Mouse (Mus musculus): Measurements from ENCODE around the gene Podn. TPM values are rescaled to one million over a fixed set of nuclear protein-coding genes. Genes with fewer than 3 reads are reported as not detected.

The Podn gene
- polyA plus RNA-seq, 1 experiment: 0.02 TPM

- Histone ChIP-seq H3K27me3 (ENCODE audit: control insufficient read depth, insufficient read depth, insufficient read length) (peaks cover 18% of the 10 kb centered on the region), H3K4me3 (ENCODE audit: insufficient read depth, poor library complexity, severe bottlenecking) (no peak overlapping the region), H3ac (ENCODE audit: control insufficient read depth, insufficient read length, low read depth) (no peak overlapping the region), H3K79me3 (ENCODE audit: low read depth) (no peaks in the 10 kb centered on the region), H3K79me2 (ENCODE audit: control insufficient read depth, insufficient read depth) (no peaks in the 10 kb centered on the region), H3K36me3 (ENCODE audit: control insufficient read depth, insufficient read depth) (no peaks in the 10 kb centered on the region)
- no peak for TF ChIP-seq CTCF (IDR thresholded peaks at IDR 0.05; ENCODE audit: control insufficient read depth, insufficient read depth, insufficient read length)
- TF ChIP-seq FOSL1 (IDR thresholded peaks at IDR 0.05; ENCODE audit: insufficient read depth, low read length, poor library complexity, severe bottlenecking): no peak
- TF ChIP-seq MAX (IDR thresholded peaks at IDR 0.05): no peak
- TF ChIP-seq CEBPB (IDR thresholded peaks at IDR 0.05; ENCODE audit: low read depth): no peak
- TF ChIP-seq MYOD1 (IDR thresholded peaks at IDR 0.05; ENCODE audit: control insufficient read depth, insufficient read length, low read depth): no peak
- no peak for TF ChIP-seq USF1 (IDR thresholded peaks at IDR 0.05; ENCODE audit: low read depth)
- no peak for TF ChIP-seq MYOG (IDR thresholded peaks at IDR 0.05; ENCODE audit: control insufficient read depth, extremely low read depth, insufficient read length)
These were observed 105.4 kb downstream of the Podn start for GRCm38 (mm10) chr4:107990818-107991217.

GRCm38 (mm10) chr4:107988931-107989330, 107.3 kb downstream of the Podn start:
- TF ChIP-seq CEBPB (IDR thresholded peaks at IDR 0.05; ENCODE audit: low read depth) (no peak), MAX (IDR thresholded peaks at IDR 0.05) (no peak), MYOD1 (IDR thresholded peaks at IDR 0.05; ENCODE audit: control insufficient read depth, insufficient read length, low read depth) (no peak), USF1 (IDR thresholded peaks at IDR 0.05; ENCODE audit: low read depth) (no peak), MYOG (IDR thresholded peaks at IDR 0.05; ENCODE audit: control insufficient read depth, extremely low read depth, insufficient read length) (no peak), CTCF (IDR thresholded peaks at IDR 0.05; ENCODE audit: control insufficient read depth, insufficient read depth, insufficient read length) (no peak)
- no peaks in the 10 kb centered on the region for H3K79me2 ChIP-seq (ENCODE audit: control insufficient read depth, insufficient read depth)
- no peaks in the 10 kb centered on the region for H3K79me3 ChIP-seq (ENCODE audit: low read depth)
- H3K27me3 ChIP-seq (ENCODE audit: control insufficient read depth, insufficient read depth, insufficient read length): peaks cover 18% of the 10 kb centered on the region
- no peak overlapping the region for H3ac ChIP-seq (ENCODE audit: control insufficient read depth, insufficient read length, low read depth)
- H3K4me3 ChIP-seq (ENCODE audit: insufficient read depth, poor library complexity, severe bottlenecking): no peak overlapping the region
- H3K36me3 ChIP-seq (ENCODE audit: control insufficient read depth, insufficient read depth): no peaks in the 10 kb centered on the region

GRCm38 (mm10) chr4:107986386-107987168, 109.7 kb downstream of the Podn start:
- peaks cover 6% of the 10 kb centered on the region for H3K27me3 ChIP-seq (ENCODE audit: control insufficient read depth, insufficient read depth, insufficient read length)
- H3K79me3 ChIP-seq (ENCODE audit: low read depth): no peaks in the 10 kb centered on the region
- TF ChIP-seq MYOD1 (IDR thresholded peaks at IDR 0.05; ENCODE audit: control insufficient read depth, insufficient read length, low read depth): no peak
- no peak for TF ChIP-seq MAX (IDR thresholded peaks at IDR 0.05)
- no peak for TF ChIP-seq CEBPB (IDR thresholded peaks at IDR 0.05; ENCODE audit: low read depth)
- no peak for TF ChIP-seq MYOG (IDR thresholded peaks at IDR 0.05; ENCODE audit: control insufficient read depth, extremely low read depth, insufficient read length)
- no peak for TF ChIP-seq USF1 (IDR thresholded peaks at IDR 0.05; ENCODE audit: low read depth)
- TF ChIP-seq FOSL1 (IDR thresholded peaks at IDR 0.05; ENCODE audit: insufficient read depth, low read length, poor library complexity, severe bottlenecking): no peak
- TF ChIP-seq CTCF (IDR thresholded peaks at IDR 0.05; ENCODE audit: control insufficient read depth, insufficient read depth, insufficient read length): no peak
- H3ac ChIP-seq (ENCODE audit: control insufficient read depth, insufficient read length, low read depth): no peak overlapping the region
- no peak overlapping the region for H3K4me3 ChIP-seq (ENCODE audit: insufficient read depth, poor library complexity, severe bottlenecking)
- no peaks in the 10 kb centered on the region for H3K79me2 ChIP-seq (ENCODE audit: control insufficient read depth, insufficient read depth)
- no peaks in the 10 kb centered on the region for H3K36me3 ChIP-seq (ENCODE audit: control insufficient read depth, insufficient read depth)

GRCm38 (mm10) chr4:107985812-107986211, 110.4 kb downstream of the Podn start:
- Histone ChIP-seq H3K79me2 (ENCODE audit: control insufficient read depth, insufficient read depth) (no peaks in the 10 kb centered on the region), H3K36me3 (ENCODE audit: control insufficient read depth, insufficient read depth) (no peaks in the 10 kb centered on the region), H3K79me3 (ENCODE audit: low read depth) (no peaks in the 10 kb centered on the region), H3K4me3 (ENCODE audit: insufficient read depth, poor library complexity, severe bottlenecking) (no peak overlapping the region), H3K27me3 (ENCODE audit: control insufficient read depth, insufficient read depth, insufficient read length) (peaks cover 2% of the 10 kb centered on the region), H3ac (ENCODE audit: control insufficient read depth, insufficient read length, low read depth) (no peak overlapping the region)
- TF ChIP-seq FOSL1 (IDR thresholded peaks at IDR 0.05; ENCODE audit: insufficient read depth, low read length, poor library complexity, severe bottlenecking) (no peak), MAX (IDR thresholded peaks at IDR 0.05) (no peak), USF1 (IDR thresholded peaks at IDR 0.05; ENCODE audit: low read depth) (no peak), CTCF (IDR thresholded peaks at IDR 0.05; ENCODE audit: control insufficient read depth, insufficient read depth, insufficient read length) (no peak), CEBPB (IDR thresholded peaks at IDR 0.05; ENCODE audit: low read depth) (no peak), MYOD1 (IDR thresholded peaks at IDR 0.05; ENCODE audit: control insufficient read depth, insufficient read length, low read depth) (no peak), MYOG (IDR thresholded peaks at IDR 0.05; ENCODE audit: control insufficient read depth, extremely low read depth, insufficient read length) (no peak)

- no peak for TF ChIP-seq FOSL1 (IDR thresholded peaks at IDR 0.05; ENCODE audit: insufficient read depth, low read length, poor library complexity, severe bottlenecking)
- no peak for TF ChIP-seq MAX (IDR thresholded peaks at IDR 0.05)
- no peak for TF ChIP-seq CEBPB (IDR thresholded peaks at IDR 0.05; ENCODE audit: low read depth)
- TF ChIP-seq USF1 (IDR thresholded peaks at IDR 0.05; ENCODE audit: low read depth): no peak
- TF ChIP-seq CTCF (IDR thresholded peaks at IDR 0.05; ENCODE audit: control insufficient read depth, insufficient read depth, insufficient read length): no peak
- no peak for TF ChIP-seq MYOG (IDR thresholded peaks at IDR 0.05; ENCODE audit: control insufficient read depth, extremely low read depth, insufficient read length)
- TF ChIP-seq MYOD1 (IDR thresholded peaks at IDR 0.05; ENCODE audit: control insufficient read depth, insufficient read length, low read depth): no peak
- H3K36me3 ChIP-seq (ENCODE audit: control insufficient read depth, insufficient read depth): no peaks in the 10 kb centered on the region
- no peaks in the 10 kb centered on the region for H3K79me3 ChIP-seq (ENCODE audit: low read depth)
- no peak overlapping the region for H3K4me3 ChIP-seq (ENCODE audit: insufficient read depth, poor library complexity, severe bottlenecking)
- no peak overlapping the region for H3ac ChIP-seq (ENCODE audit: control insufficient read depth, insufficient read length, low read depth)
- H3K27me3 ChIP-seq (ENCODE audit: control insufficient read depth, insufficient read depth, insufficient read length): no peaks in the 10 kb centered on the region
- no peaks in the 10 kb centered on the region for H3K79me2 ChIP-seq (ENCODE audit: control insufficient read depth, insufficient read depth)
These were observed 111.8 kb downstream of the Podn start for GRCm38 (mm10) chr4:107984282-107984981.
